Mouse (Mus musculus) left cerebral cortex, postnatal 14 days (tissue): ENCODE data around the gene Tbx20. TPM values are rescaled to one million over a fixed set of nuclear protein-coding genes. Genes with fewer than 3 reads are reported as not detected.
A peak's percentile ranks its signal among the peaks of the same experiment; 100 is the strongest.

Source experiments
- DNase-seq, 2 experiments: peaks; one replicate each; pipeline ENCODE4 v3.0.0; 2021 to 2022; ENCODE audit warnings: low spot score in 2 of 2, mixed read lengths in 1 of 2
- intact Hi-C: fragments of 180-260 bp; cut with DNase I; formaldehyde crosslinking; loops from one replicate; pipeline ENCODE4 v1.15.1; 2025
- total RNA-seq, 2 experiments: library from RNA; stranded (reverse); gene quantifications; 2 replicates each; pipeline ENCODE4 v1.2.3; 2021

Gene Tbx20
- total RNA-seq, 2 experiments from 2014 or later, result not detected

GRCm38 (mm10) chr9:24770941-24771405, 3.1 kb downstream of the Tbx20 start:
- DNase-seq, result no peak
- intact Hi-C loops, result loop anchor here (10.0 kb wide), 1 partner anchor 254 kb away; no protein-coding TSS in a partner anchor

GRCm38 (mm10) chr9:24770149-24770940, 3.8 kb downstream of the Tbx20 start:
- no peak for DNase-seq
- intact Hi-C loops, result loop anchor here (10.0 kb wide), 1 partner anchor 254 kb away; no protein-coding TSS in a partner anchor

- no peak for DNase-seq
- intact Hi-C loops, result loop anchor here (10.0 kb wide), 1 partner anchor 255 kb away; no protein-coding TSS in a partner anchor
These were observed 4.5 kb downstream of the Tbx20 start for GRCm38 (mm10) chr9:24769611-24770010.

- intact Hi-C loops, result no loop called here
- DNase-seq, result no peak
These were observed 7.0 kb downstream of the Tbx20 start for GRCm38 (mm10) chr9:24767056-24767455.

- no peak for DNase-seq
- intact Hi-C loops, result no loop called here
These were observed 8.5 kb downstream of the Tbx20 start for GRCm38 (mm10) chr9:24765572-24765971.

GRCm38 (mm10) chr9:24760461-24760860, 13.6 kb downstream of the Tbx20 start:
- intact Hi-C loops, result no loop called here
- no peak for DNase-seq

- no peak for DNase-seq
- intact Hi-C loops, result no loop called here
These were observed 29.1 kb downstream of the Tbx20 start for GRCm38 (mm10) chr9:24744958-24745357.

- intact Hi-C loops, result loop anchor here (2.0 to 5.0 kb wide), 2 partner anchors 326 to 340 kb away; no protein-coding TSS in a partner anchor
- DNase-seq, result no peak
These were observed 72.9 kb downstream of the Tbx20 start for GRCm38 (mm10) chr9:24701246-24701645.

GRCm38 (mm10) chr9:24696405-24696778, 77.7 kb downstream of the Tbx20 start:
- intact Hi-C loops, result loop anchor here (10.0 kb wide), 1 partner anchor 152 kb away; no protein-coding TSS in a partner anchor
- DNase-seq, result no peak

GRCm38 (mm10) chr9:24695700-24696404, 78.3 kb downstream of the Tbx20 start, which contains the start of gene Dpy19l2:
TSS of gene Dpy19l2 (minus strand) at chr9:24696293.
- peak; percentile 19 to 45 for DNase-seq
- intact Hi-C loops, result loop anchor here (10.0 kb wide), 1 partner anchor 151 kb away; no protein-coding TSS in a partner anchor

Other genes with a start within 250 kb of the Tbx20 start
- not detected for gene Cypt4, start 149.1 kb downstream of the Tbx20 start, total RNA-seq
- gene Dpy19l2, start 78.0 kb downstream of the Tbx20 start, total RNA-seq, result under 1 TPM; 0.25 to 0.29 TPM